Mouse (Mus musculus) thymus, postnatal 4 days (tissue): ENCODE measurements around the gene Tmsb10.

Experiments used
- DNase-seq: peaks from one replicate; pipeline ENCODE4 v3.0.0; 2021

Tmsb10 gene

GRCm38 (mm10) chr6:72958662-72959071, at the start of gene Tmsb10:
TSS of gene Tmsb10 (minus strand) at chr6:72958748.
- no peak for DNase-seq

DNA sequence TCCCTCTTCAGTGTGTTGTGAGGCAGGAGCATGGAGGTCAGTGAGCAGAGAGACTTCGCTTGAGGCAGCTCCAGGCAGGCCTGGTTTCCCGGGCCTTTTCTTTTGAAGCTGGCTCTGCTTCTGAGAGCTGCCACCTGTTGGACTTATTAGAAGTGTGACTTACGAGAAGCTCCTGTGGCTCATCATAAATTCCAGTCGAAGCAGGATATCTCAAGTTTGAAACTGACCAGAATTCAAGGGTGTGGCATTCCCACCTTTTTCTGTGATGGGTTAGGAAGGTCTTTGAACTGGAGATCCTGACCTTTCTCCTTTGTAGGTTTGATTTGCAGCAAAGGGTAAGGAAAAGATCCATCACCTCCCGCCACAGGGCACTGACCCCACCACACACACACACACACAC, 45.1 kb upstream of the Tmsb10 start:
- no peak for DNase-seq

GRCm38 (mm10) chr6:73002391-73002790, 43.8 kb upstream of the Tmsb10 start:
- DNase-seq = no peak

GRCm38 (mm10) chr6:72998809-72999208, 40.3 kb upstream of the Tmsb10 start:
- DNase-seq = no peak

DNA sequence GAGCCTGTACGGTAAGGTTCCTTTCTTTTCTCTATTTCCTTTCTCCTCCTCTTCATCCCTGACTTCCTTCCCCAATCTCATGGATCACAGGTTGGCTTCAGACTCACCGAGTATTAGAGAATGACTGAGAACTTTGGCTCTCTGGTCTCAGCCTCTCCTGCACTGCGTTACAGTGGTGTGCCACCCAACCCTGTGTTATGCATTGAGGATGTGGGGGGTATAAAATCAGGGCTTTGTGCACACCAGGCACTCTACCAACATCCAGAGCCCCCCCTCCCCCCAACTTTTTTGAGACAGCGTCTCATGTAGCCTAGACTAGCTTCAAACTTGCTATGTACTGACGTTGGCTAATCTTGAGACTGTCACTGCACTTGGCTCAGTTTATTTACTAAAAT, 35.1 kb upstream of the Tmsb10 start:
- no peak for DNase-seq

GRCm38 (mm10) chr6:72993054-72993687, 34.6 kb upstream of the Tmsb10 start:
- peak; percentile 76 for DNase-seq

- no peak for DNase-seq
Measured at GRCm38 (mm10) chr6:72990206-72990605, 31.7 kb upstream of the Tmsb10 start.

GRCm38 (mm10) chr6:72989028-72989736, 30.6 kb upstream of the Tmsb10 start:
- no peak for DNase-seq

DNA sequence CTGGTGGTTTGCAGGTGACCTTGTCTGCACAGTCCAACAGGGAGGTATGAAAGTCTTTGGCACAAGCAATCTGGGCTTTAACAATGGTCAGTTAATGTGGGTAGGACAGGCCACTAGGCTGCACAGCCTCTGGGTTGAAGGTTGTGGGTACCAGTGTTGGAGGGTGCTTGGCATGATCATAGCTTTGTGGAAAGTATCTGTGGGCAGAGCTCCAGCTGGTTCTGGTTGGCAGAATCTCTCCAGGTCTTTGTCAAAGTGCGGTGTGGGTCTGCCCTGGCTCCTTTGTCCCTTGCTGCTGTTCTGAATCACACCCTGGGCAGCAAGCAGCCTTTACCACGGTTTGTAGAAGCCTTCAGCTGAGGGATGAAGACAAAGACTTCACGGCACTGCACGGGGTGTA, 24.0 kb upstream of the Tmsb10 start:
- no peak for DNase-seq

- DNase-seq = peak; percentile 57
Measured at GRCm38 (mm10) chr6:72981851-72982250, 23.3 kb upstream of the Tmsb10 start.

DNA sequence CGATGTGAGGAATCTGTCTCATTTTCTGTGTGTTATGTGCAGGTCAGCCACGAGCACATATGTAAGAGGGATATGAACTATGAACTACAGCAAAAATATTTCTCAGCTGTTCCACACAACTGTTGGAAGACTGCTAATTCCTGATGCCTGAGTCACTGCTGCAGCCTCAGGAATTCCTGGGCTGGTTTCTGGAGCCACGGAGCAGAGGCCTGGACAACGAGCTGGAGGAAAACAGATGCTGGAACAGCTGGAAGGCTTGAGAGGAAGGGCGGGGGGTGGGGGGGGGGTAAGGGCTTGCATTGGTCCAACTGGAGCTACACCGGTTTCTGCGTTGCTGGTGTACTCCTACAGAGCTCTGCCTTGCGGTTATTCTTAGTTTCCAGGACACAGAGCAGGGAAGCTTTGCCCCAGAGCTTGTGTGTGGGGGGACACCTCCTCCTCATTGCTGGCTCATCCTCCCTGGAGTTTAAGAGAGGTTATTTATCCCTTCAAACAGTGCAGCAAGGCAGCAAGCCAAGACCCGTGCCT, 22.6 kb upstream of the Tmsb10 start:
- no peak for DNase-seq

GRCm38 (mm10) chr6:72976866-72977265, 18.3 kb upstream of the Tmsb10 start:
- no peak for DNase-seq

DNA sequence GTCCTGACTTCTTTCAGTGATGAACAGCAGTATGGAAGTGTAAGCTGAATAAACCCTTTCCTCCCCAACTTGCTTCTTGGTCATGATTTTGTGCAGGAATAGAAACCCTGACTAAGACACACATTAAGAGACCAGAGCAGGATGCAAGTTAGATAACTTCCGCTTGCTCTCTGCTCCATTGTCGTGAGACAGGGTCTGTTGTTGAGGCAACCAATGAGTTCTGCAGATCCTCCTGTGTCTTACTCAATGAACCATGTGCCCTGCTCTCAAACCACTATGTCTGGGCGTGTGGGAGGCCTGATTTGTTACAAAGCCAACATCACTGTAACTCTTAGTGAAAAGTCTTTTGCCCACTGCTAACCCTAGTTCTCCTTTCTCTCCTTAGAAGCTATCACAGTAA, 12.5 kb upstream of the Tmsb10 start:
- DNase-seq = no peak

- no peak for DNase-seq
Measured at GRCm38 (mm10) chr6:72969787-72970186, 11.2 kb upstream of the Tmsb10 start.

DNA sequence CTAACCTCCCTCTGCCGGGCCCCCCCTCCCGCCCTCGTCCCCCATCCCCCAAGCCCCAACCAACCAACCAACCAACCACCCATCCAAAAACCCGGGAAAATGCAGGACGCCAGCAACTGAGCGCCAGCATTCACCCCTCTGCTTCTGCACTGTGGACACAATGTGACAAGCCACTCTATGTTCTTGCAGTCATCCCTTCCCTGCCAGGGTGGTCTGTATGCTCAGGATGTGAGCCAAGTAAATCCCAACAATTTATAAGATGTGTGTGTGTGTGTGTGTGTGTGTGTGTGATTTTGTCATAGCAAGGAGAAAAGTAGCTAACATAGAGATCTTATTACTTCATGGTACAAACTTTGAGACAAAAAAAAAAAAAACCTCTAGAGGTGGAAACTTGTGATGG, 6.7 kb upstream of the Tmsb10 start:
- no peak for DNase-seq

GRCm38 (mm10) chr6:72962281-72962741, 3.8 kb upstream of the Tmsb10 start:
- no peak for DNase-seq

- no peak for DNase-seq
Measured at GRCm38 (mm10) chr6:72961603-72962002, 3.1 kb upstream of the Tmsb10 start.

GRCm38 (mm10) chr6:72960675-72961074, 2.1 kb upstream of the Tmsb10 start:
- DNase-seq = no peak

DNA sequence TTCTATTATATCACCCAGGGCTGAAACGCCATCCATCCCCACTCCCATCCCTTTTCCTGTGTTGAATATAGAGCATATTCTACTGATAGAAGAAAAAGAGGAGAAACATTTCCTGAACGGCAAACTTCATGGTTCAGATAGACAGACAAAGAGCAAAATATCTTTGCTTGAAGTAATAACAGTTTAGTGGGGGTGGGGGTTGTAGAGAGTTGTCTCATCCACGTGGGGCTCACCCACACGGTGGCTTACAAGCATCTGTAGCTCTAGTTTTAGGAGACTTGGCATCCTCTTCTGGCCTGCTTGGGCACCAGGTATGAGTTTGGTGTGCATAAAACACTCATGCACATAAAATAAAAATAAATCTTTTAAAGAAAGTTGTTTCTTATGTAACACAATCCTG, 627 bp upstream of the Tmsb10 start:
- DNase-seq = no peak

DNA sequence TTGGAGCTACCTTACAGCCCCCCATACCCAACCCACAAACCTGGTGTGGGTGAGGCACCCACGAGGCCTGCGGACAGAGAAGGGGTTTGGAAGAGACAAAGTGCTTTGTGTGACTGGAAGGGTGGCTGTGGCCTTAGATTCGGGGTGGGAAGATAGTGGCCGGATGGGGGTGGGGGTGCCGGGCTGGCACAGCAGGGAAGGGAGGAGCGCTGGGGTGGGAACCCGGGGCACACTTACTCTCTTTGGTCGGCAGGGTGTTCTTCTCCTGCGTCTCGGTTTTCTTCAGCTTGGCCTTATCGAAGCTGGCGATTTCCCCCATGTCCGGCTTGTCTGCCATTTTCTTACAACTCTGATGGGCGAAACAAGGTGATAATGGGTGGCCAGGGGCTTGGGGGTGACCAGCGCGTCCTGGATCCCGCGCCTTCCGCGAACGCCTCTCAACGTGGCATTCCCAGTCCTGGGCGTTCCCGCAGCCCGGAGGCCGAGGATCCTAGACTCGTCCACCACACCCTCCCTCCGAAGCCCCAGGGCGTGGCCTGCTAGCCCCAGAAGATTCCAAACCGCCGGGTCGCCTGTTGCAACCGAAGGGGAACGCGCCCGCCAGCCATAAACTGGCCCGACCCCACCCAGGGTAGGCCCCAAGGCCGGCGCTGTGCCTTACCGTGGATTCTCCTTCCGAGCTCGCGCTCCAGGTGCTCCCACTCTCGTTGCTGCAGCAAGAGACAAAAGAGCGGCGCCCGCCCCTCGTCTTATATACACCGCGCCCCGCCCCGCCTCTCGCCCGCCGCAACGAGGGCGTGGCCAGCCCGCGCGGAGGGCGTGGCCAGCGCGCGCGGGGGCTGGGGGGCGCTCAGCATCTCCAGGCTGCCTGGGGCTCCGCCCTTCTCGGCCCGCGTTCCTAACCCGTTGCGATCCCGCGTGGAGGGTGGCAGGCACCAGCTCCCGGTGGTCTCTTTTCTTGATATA, 589 bp downstream of the Tmsb10 start:
- peak; percentile 95 for DNase-seq

DNA sequence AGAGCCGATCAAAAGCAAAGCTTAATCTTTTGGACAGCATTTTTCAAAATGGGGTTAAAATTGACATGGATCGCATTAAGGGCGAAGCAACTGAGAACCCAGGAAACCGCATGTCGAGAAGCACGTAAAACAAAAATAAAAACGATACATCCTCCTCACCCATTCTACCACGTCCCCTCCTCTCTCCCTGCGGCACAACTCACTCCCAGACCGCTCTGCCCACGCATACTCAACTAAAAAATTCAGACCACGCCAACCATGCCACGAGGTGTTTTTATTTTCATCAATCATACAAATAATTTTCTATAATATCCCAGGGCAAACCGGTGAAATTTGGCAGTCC, 1.5 kb downstream of the Tmsb10 start:
- no peak for DNase-seq

- peak; percentile 63 for DNase-seq
Measured at GRCm38 (mm10) chr6:72956199-72957092, 2.1 kb downstream of the Tmsb10 start.
